Mouse (Mus musculus) lung, embryonic 15.5 days (tissue): ENCODE data around the gene Abcc4. TPM values are rescaled to one million over a fixed set of nuclear protein-coding genes. Genes with fewer than 3 reads are reported as not detected.

ENCODE experiments used
- ATAC-seq: fragments of 200-750 bp; cut with Nextera tagmentation; 2 replicates; pipeline ENCODE4 v1.8.0; 2017; ENCODE audit warnings: moderate number of reproducible peaks, borderline replicate concordance; ENCODE audit not compliant: low FRiP score, low TSS enrichment; ENCODE audit errors: extremely low read depth
- H3K27ac ChIP-seq: fragments of 300-500 bp; sonication (generic); 2 replicates; pipeline ENCODE4 v1.5.1; 2015; ENCODE audit warnings: moderate library complexity, mild to moderate bottlenecking, inconsistent platforms
- H3K27me3 ChIP-seq: fragments of 300-500 bp; sonication (generic); 2 replicates; pipeline ENCODE4 v1.6.1; 2015; ENCODE audit warnings: inconsistent platforms
- H3K36me3 ChIP-seq: fragments of 300-500 bp; sonication (generic); 2 replicates; pipeline ENCODE4 v1.6.1; 2015; ENCODE audit warnings: inconsistent platforms
- H3K4me1 ChIP-seq: fragments of 300-500 bp; sonication (generic); 2 replicates; pipeline ENCODE4 v1.6.1; 2015; ENCODE audit warnings: inconsistent platforms
- H3K4me2 ChIP-seq: fragments of 300-500 bp; sonication (generic); 2 replicates; pipeline ENCODE4 v1.6.1; 2015; ENCODE audit warnings: inconsistent platforms, mild to moderate bottlenecking, moderate library complexity
- H3K4me3 ChIP-seq: fragments of 300-500 bp; sonication (generic); 2 replicates; pipeline ENCODE4 v1.5.1; 2015; ENCODE audit warnings: mild to moderate bottlenecking, inconsistent platforms
- H3K9ac ChIP-seq: fragments of 300-500 bp; sonication (generic); 2 replicates; pipeline ENCODE4 v1.6.1; 2015; ENCODE audit warnings: inconsistent platforms
- H3K9me3 ChIP-seq: fragments of 300-500 bp; sonication (generic); 2 replicates; pipeline ENCODE4 v1.6.1; 2016; ENCODE audit warnings: inconsistent platforms
- WGBS: fragments of 180-500 bp; shearing (Covaris S2); methylation state at CpG from one replicate; pipeline ENCODE4 v1.1.7; 2015; 5-methylcytosine and 5-hydroxymethylcytosine counted together
- polyA plus RNA-seq: library from polyadenylated mRNA; unstranded; fragments of >200 nt; fragmentation: Nextera tagmentation; extraction: Ambion mirVana; gene quantifications from 2 replicates; pipeline ENCODE4 v1.2.1, GENCODE M21; 2015

The Abcc4 gene
- polyA plus RNA-seq, 1 experiment from 2014 or later = 2.3 TPM

DNA sequence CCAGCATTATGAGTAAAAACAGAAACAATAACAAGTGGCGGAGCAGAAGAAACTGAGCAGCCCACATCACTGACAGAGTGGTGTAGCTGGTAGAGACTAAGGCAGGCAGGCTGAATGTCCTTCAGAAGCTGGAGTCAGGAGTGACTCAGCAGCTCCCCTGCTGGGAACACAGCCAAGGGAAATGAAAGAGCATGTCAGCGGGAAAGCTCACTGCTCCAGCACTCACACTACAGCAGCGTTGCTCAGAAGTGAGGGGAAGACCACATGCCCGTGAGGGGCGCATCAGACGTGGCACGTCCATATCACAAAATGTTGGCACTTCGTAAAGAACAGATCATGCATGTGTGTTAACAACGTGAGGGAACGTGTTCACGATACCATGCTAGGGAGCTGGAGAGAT lies 3.7 kb upstream of the Abcc4 start:
- 0 out of 2 replicates have a peak overlapping the region, but pooled peaks have one; percentile 15 for H3K27ac ChIP-seq
- H3K27me3 ChIP-seq = peaks cover 45% of the 10 kb centered on the region
- H3K4me3 ChIP-seq = no peak overlapping the region
- no peaks in the 10 kb centered on the region for H3K36me3 ChIP-seq
- no peak overlapping the region for H3K4me2 ChIP-seq
- peaks cover 42% of the 10 kb centered on the region for H3K4me1 ChIP-seq
- no peaks in the 10 kb centered on the region for H3K9me3 ChIP-seq
- peak; percentile 72 for ATAC-seq
- no peak overlapping the region for H3K9ac ChIP-seq
- 19% methylated on average over 11 of the region's 11 CpGs for WGBS

DNA sequence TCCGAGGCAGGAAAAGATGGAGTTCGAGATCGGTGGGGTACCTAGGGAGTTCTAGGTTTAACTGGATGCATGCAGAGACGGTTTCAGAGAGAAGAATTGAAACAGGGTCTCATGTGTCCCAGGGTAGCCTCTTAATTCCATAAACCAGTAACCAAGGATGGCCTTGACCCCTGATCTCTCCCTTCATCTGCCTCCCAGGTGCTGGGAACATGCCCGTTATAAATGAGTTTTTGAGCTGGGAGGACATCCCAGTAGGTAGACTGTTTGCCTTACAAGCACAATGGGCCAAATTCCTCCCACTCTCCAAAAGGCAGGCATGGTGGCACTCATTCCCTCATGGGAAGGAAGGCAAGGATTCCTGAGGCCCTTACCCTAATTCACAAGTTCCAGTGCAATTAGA lies 2.1 kb upstream of the Abcc4 start:
- H3K9ac ChIP-seq = no peak overlapping the region
- WGBS = 74% methylated on average over 5 of the region's 5 CpGs
- H3K27ac ChIP-seq = no peak overlapping the region
- H3K27me3 ChIP-seq = peaks cover 54% of the 10 kb centered on the region
- no peaks in the 10 kb centered on the region for H3K36me3 ChIP-seq
- H3K9me3 ChIP-seq = no peaks in the 10 kb centered on the region
- no peak overlapping the region for H3K4me3 ChIP-seq
- no peak for ATAC-seq
- H3K4me2 ChIP-seq = no peak overlapping the region
- H3K4me1 ChIP-seq = peaks cover 33% of the 10 kb centered on the region

DNA sequence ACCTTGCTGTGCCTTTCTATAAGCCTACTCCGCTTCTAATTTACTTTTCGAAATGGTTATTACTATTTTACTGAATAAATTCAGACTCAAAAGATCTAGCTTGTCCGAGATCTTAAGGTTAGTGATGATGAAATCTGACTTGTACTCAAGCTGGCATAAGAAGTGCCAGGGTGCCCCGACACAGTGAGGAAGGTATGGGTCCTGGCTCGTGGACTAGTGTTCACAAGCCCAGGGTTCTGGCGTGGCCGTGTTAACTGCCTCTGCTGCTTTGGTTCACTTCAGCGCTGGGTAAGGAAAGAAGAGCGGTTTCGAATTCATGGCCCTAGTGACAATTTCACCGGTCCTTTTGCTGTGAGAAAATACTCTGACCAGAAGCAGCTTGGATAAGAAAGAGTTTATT lies 943 bp upstream of the Abcc4 start:
- Histone ChIP-seq H3K9ac (no peak overlapping the region), H3K4me3 (no peak overlapping the region), H3K4me2 (peak overlapping the region; percentile 99; the same call in 1 of the 2 replicates), H3K36me3 (no peaks in the 10 kb centered on the region), H3K27me3 (peaks cover 51% of the 10 kb centered on the region), H3K27ac (no peak overlapping the region), H3K9me3 (no peaks in the 10 kb centered on the region), H3K4me1 (peaks cover 30% of the 10 kb centered on the region)
- 79% methylated on average over 11 of the region's 11 CpGs for WGBS
- ATAC-seq = no peak

DNA sequence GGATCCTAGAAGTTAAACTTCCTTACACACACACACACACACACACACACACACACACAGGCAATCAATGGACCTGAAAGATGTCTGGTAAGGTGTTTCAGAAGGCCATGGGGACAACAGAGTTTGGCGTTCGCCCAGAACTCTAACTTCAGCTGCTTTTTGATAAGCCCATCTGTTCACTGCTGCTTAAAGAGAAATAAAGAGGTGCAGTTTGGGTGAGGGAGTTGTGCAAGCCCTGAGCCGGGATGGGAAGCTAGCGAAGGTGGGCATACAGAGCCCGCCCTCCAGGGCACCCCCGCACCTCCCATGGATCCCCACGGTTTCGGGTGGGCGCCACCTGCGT lies 583 bp downstream of the Abcc4 start:
- no peaks in the 10 kb centered on the region for H3K9me3 ChIP-seq
- H3K9ac ChIP-seq = peak overlapping the region; percentile 44
- no peaks in the 10 kb centered on the region for H3K36me3 ChIP-seq
- H3K4me3 ChIP-seq = peak overlapping the region; percentile 65
- 3% methylated on average over 10 of the region's 10 CpGs for WGBS
- peak; percentile 4; the same call in 1 of the 2 replicates for ATAC-seq
- peaks cover 30% of the 10 kb centered on the region for H3K4me1 ChIP-seq
- peaks cover 45% of the 10 kb centered on the region for H3K27me3 ChIP-seq
- no peak overlapping the region for H3K27ac ChIP-seq
- H3K4me2 ChIP-seq = peak overlapping the region; percentile 99

DNA sequence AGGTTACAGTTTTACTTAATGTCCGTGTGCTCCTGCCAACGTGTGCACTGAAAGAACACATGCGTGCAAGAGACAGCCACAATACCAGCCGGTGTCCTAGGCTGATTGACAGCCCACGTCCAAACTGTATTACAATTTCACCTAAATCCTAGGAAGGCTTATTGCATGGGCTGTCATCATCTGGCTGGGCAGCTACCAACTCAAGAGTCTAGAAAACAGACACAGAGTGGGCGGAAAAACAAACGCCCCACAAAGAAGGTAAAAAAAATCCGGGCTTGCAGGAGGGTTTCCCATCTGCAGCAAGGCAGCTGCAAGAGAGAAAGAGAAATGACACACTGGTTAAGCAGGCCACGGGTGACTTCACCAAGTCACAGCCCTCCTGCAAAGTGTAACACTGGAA lies 2.7 kb downstream of the Abcc4 start:
- ATAC-seq = no peak
- Histone ChIP-seq H3K4me2 (no peak overlapping the region), H3K27ac (no peak overlapping the region), H3K4me1 (peaks cover 13% of the 10 kb centered on the region), H3K27me3 (peaks cover 45% of the 10 kb centered on the region), H3K9me3 (no peaks in the 10 kb centered on the region), H3K9ac (no peak overlapping the region), H3K36me3 (no peaks in the 10 kb centered on the region), H3K4me3 (no peak overlapping the region)
- whole genome bisulfite sequencing = 75% methylated on average over 9 of the region's 9 CpGs

DNA sequence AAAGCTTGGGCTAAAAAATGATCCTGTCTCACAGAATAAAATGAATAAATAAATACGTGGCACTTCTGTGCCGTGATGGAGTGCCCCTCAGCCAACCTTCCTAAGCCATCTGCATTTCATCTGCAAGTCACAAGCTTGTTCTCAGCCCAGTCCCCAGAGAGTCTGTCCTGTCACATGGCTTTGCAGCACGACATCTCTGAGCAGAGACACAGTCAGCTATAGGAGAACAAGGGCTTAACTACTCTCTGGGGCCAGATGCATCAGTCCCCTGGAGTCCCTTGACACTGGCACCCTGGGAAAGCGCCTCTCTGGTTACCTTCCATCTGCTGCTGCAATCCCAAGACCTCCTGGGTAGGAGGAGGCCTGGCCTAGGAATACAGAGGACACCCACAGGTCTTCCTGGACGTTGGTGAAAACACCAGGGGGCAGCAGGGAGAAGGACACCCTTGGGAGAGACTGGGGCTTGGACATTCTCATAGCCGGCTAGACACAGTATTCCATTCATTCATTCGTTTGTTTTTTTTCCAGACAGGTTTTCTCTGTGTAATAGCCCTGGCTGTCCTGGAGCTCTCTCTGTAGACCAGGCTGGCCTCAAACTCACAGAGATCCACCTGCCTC lies 3.9 kb downstream of the Abcc4 start:
- peaks cover 42% of the 10 kb centered on the region for H3K27me3 ChIP-seq
- no peak overlapping the region for H3K9ac ChIP-seq
- 54% methylated on average over 7 of the region's 7 CpGs for WGBS
- no peak overlapping the region for H3K27ac ChIP-seq
- H3K36me3 ChIP-seq = no peaks in the 10 kb centered on the region
- H3K9me3 ChIP-seq = no peaks in the 10 kb centered on the region
- no peak overlapping the region for H3K4me3 ChIP-seq
- H3K4me2 ChIP-seq = no peak overlapping the region
- H3K4me1 ChIP-seq = peaks cover 13% of the 10 kb centered on the region
- ATAC-seq = no peak

DNA sequence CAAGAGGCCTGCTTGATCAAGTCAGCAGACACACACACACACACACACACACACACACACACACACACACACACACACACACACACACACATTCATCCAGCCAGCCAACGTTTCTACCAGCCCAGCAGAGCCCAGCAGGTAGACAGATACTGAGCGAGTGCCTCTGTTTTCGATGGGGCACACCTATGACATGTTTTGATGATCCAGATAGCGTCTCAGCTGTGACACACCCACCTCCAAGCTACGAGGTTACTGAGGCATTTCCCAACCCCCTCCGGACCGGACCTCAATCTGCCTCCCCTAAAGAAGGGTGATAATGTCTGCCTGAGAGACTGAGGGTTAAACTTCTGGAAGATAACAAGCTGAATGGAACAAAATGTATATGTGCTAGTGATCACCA lies 5.4 kb downstream of the Abcc4 start:
- WGBS = 69% methylated on average over 7 of the region's 7 CpGs

DNA sequence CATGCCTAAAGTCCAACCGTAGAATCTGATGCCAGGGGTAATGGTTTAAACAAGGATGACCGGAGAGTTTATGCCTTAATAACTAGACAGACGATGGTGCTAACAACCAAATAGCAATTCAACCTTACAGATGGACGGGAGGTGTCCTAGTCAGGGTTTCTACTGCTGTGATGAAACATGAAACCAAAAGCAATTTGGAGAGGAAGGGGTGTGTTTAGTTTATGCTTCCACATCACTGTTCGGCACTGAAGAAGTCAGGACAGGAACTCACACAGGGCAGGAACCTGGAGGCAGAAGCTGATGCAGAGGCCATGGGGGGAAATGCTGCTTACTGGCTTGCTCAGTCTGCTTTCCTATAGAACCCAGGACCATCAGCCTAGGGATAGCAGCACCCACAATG lies 6.1 kb downstream of the Abcc4 start:
- WGBS = 43% methylated on average over 5 of the region's 5 CpGs
- no peaks in the 10 kb centered on the region for H3K4me1 ChIP-seq
- no peak overlapping the region for H3K4me3 ChIP-seq
- H3K4me2 ChIP-seq = no peak overlapping the region
- H3K9me3 ChIP-seq = no peaks in the 10 kb centered on the region
- ATAC-seq = no peak
- no peak overlapping the region for H3K27ac ChIP-seq
- no peaks in the 10 kb centered on the region for H3K36me3 ChIP-seq
- H3K27me3 ChIP-seq = peaks cover 21% of the 10 kb centered on the region
- no peak overlapping the region for H3K9ac ChIP-seq

More for the DNA sequence above, 5.4 kb downstream of the Abcc4 start:
- H3K9me3 ChIP-seq = no peaks in the 10 kb centered on the region
- H3K4me2 ChIP-seq = no peak overlapping the region
- ATAC-seq = no peak
- peaks cover 27% of the 10 kb centered on the region for H3K27me3 ChIP-seq
- no peak overlapping the region for H3K27ac ChIP-seq
- H3K36me3 ChIP-seq = no peaks in the 10 kb centered on the region
- peaks cover 3% of the 10 kb centered on the region; the same call in 1 of the 2 replicates for H3K4me1 ChIP-seq
- H3K9ac ChIP-seq = no peak overlapping the region
- H3K4me3 ChIP-seq = no peak overlapping the region

DNA sequence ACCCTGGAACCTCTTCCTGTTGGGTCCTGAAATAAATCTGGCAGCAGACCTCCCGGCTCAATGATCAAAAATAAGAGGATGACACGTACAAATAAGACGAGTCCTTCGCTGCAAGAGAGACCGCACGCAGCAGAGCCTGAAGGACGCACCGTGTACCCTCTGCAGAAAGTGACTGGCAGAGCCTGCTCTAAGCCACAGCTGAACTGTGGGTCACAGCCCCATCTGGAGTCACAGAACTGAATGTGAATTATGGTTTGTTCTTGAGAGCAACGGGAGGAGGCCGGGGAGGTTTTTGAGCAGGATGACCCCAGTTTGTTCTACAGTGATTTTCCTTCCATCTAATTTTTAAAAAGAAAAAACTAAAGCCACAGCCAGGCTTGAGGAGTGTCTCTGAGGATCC lies 6.5 kb downstream of the Abcc4 start:
- no peaks in the 10 kb centered on the region for H3K9me3 ChIP-seq
- H3K4me3 ChIP-seq = no peak overlapping the region
- H3K4me1 ChIP-seq = no peaks in the 10 kb centered on the region
- H3K4me2 ChIP-seq = no peak overlapping the region
- H3K9ac ChIP-seq = no peak overlapping the region
- 68% methylated on average over 10 of the region's 10 CpGs for WGBS
- H3K27ac ChIP-seq = no peak overlapping the region
- ATAC-seq = no peak
- H3K27me3 ChIP-seq = peaks cover 16% of the 10 kb centered on the region
- no peaks in the 10 kb centered on the region for H3K36me3 ChIP-seq

DNA sequence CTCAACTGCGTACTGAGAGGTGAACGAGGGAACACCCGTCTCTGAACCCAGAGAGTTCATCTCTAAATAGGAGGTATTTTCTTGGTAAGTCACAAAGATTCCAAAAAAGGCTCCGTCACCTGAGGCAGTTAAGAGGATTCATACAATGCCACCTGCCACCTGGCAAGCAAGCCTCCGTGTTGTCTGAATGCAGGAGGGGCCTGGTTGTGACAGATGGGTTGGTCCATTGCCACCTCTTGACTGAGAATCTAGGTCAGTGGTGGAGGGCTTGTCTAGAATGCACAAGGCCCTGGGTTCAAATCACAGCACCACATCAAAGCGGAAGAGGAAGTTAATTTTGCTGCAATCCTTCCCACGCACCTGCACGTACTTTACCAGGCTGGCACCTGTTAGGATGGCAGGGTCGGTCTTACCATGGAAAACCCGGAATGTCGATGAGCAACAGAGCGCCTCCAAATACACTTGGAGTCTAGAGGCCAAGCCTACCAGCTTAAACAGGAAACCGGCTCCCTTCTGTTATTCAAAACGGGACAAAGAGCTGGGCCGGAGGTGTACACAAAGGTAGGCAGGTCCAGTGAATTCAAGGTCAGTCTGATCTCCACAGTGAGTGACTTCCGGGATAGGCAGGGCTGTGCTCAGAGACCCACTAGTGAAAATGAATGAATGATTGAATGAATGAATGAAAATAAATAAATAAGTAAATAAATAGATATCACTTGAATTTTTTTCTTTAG lies 9.3 kb downstream of the Abcc4 start:
- ATAC-seq = no peak
- Histone ChIP-seq H3K4me2 (no peak overlapping the region), H3K27me3 (no peaks in the 10 kb centered on the region), H3K9ac (no peak overlapping the region), H3K4me3 (no peak overlapping the region), H3K27ac (no peak overlapping the region), H3K36me3 (no peaks in the 10 kb centered on the region), H3K9me3 (no peaks in the 10 kb centered on the region), H3K4me1 (no peaks in the 10 kb centered on the region)
- WGBS = 88% methylated on average over 16 of the region's 16 CpGs

DNA sequence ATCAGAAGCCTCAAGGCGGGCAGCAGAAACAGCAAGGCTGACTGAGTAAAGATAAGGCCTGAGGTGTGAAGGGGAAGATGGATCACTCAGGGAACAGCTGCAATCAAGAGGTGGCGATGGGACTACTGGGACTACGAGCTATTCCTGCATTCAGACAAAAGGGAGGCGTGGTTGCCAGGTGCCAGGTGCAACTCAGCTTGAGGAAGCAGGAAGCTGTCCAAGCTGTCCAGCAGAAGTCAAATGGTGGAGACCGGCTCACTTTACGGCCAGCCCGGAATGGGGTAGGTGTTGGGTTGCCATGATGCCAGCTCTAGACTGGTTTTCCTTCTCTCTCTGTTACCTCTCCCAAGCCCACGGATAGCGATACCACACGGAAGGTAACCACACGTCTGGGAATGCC lies 10.2 kb downstream of the Abcc4 start:
- no peaks in the 10 kb centered on the region for H3K27me3 ChIP-seq
- no peak for ATAC-seq
- H3K9ac ChIP-seq = no peak overlapping the region
- 81% methylated on average over 11 of the region's 11 CpGs for WGBS
- no peak overlapping the region for H3K4me2 ChIP-seq
- no peak overlapping the region for H3K27ac ChIP-seq
- H3K36me3 ChIP-seq = no peaks in the 10 kb centered on the region
- H3K4me1 ChIP-seq = 0 out of 2 replicates have a peak, but pooled peaks cover 3% of the 10 kb centered on the region
- no peaks in the 10 kb centered on the region for H3K9me3 ChIP-seq
- no peak overlapping the region for H3K4me3 ChIP-seq

DNA sequence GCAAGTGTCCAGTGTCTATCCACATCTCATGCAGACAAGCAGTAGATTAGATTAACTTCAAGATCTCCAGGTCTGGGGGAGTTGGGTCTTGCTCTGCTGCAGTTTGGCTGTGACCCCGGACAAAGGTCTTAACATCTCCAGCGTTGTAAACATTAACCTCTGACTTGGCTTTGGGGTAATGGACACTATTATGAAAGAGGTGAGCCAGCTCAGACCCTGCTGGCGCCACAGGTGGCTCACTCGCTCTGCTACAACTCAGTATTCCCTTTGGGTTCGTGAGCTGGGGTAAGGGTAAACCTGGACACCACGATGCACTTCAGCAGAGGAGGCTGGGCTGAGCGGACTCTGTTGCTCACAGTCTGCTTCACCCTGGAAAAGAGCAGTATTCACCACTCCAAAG lies 11.7 kb downstream of the Abcc4 start:
- Histone ChIP-seq H3K4me1 (peaks cover 8% of the 10 kb centered on the region; the same call in 1 of the 2 replicates), H3K27me3 (no peaks in the 10 kb centered on the region), H3K9me3 (no peaks in the 10 kb centered on the region), H3K4me2 (no peak overlapping the region), H3K9ac (no peak overlapping the region), H3K4me3 (no peak overlapping the region), H3K27ac (no peak overlapping the region), H3K36me3 (no peaks in the 10 kb centered on the region)
- no peak for ATAC-seq
- WGBS = 84% methylated on average over 7 of the region's 7 CpGs
